Mouse (Mus musculus) hindbrain, embryonic 10.5 days (tissue): ENCODE measurements at regions not wholly inside any gene's neighbourhood (a gene's known extent, or its start where the extent isn't known, plus 50 kb on each side); places are given as distances from the start of the nearest gene placed in this dataset.

Source experiments
- DNase-seq: peaks from one replicate; pipeline ENCODE4 v3.0.0-alpha.2; 2017; ENCODE audit warnings: low spot score
- H3K27ac ChIP-seq: fragments of 300-500 bp; sonication (generic); 2 replicates; pipeline ENCODE4 v1.5.1; 2016; ENCODE audit warnings: mild to moderate bottlenecking, moderate library complexity
- H3K27me3 ChIP-seq: fragments of 300-500 bp; sonication (generic); 2 replicates; pipeline ENCODE4 v1.6.1; 2016; ENCODE audit warnings: mild to moderate bottlenecking; ENCODE audit not compliant: poor library complexity, insufficient read depth, severe bottlenecking
- H3K36me3 ChIP-seq: fragments of 300-500 bp; sonication (generic); 2 replicates; pipeline ENCODE4 v1.6.1; 2016; ENCODE audit warnings: mild to moderate bottlenecking, moderate library complexity
- H3K4me1 ChIP-seq: fragments of 300-500 bp; sonication (generic); replicated peaks from 2 replicates; pipeline ENCODE4 v1.6.1; 2016; ENCODE audit warnings: mild to moderate bottlenecking
- H3K4me3 ChIP-seq: fragments of 300-500 bp; sonication (generic); 2 replicates; pipeline ENCODE4 v1.5.1; 2016; ENCODE audit warnings: mild to moderate bottlenecking, moderate library complexity
- H3K9me3 ChIP-seq: fragments of 300-500 bp; sonication (generic); 2 replicates; pipeline ENCODE4 v1.6.1; 2016; ENCODE audit warnings: mild to moderate bottlenecking, moderate library complexity
- WGBS: fragments of 180-500 bp; shearing (Covaris S2); methylation state at CpG from one replicate; pipeline ENCODE4 v1.1.7; 2016; 5-methylcytosine and 5-hydroxymethylcytosine counted together

GRCm38 (mm10) chr12:97717812-97718211, 541.4 kb downstream of the Galc start:
- DNase-seq, result no peak
- Histone ChIP-seq H3K36me3 (no peaks in the 10 kb centered on the region), H3K4me1 (no peaks in the 10 kb centered on the region), H3K27me3 (no peaks in the 10 kb centered on the region), H3K27ac (no peak overlapping the region), H3K4me3 (no peak overlapping the region), H3K9me3 (0 out of 2 replicates have a peak, but pooled peaks cover 4% of the 10 kb centered on the region)
- 86% methylated on average over 5 of the region's 5 CpGs for WGBS
